Mouse (Mus musculus) testis, postnatal 10 days (tissue): ENCODE results near the gene Mxd3.

Source experiments
- DNase-seq: peaks from one replicate; pipeline ENCODE4 v3.0.0; 2021; ENCODE audit warnings: low spot score

Gene Mxd3

DNA sequence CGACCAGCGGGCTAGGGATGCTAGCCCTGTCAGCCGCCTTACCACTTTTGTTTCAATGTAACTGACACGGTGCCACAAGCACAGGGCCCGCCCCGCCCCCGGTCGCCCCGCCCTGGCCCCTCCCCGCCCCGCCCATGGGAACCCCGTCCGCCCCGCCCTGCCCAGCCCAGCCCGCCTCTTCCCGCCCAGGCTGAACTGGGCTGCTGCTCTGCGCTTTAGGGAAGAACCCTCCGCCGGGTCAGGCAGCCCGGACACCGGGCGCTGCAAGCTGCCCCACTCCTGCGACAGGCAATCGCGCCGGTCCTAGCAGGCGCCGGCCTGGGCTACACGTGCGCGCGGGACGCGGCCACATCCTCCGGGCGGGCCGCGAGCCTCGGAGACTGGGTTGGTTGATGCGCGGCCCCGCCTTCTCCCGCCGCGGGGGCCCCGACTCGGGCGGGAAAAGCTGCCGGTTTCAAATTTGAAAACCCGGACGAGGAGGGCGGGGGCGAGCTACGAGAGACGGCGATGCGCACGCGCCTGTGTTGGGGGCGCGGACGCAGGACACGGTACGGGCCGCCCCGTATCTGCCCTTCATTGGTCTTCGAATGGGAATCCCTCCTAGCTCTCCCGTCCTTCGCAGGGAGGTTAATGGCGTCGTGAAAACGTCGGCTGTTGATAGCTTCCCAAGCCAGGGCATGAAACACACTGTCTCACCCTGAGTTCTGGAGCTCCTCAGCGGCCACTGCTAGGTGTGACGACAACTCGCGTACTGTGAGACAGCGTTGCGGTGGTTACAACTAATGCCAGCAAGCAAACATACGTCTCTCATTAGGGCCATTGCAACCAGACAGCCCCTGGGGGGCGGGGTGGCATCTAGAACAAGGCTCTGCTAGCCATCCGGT lies at the start of gene Mxd3:
Gene Mxd3, minus strand, starts transcription at position 141 of the 884 bp plus-strand sequence.
- peak; percentile 88 for DNase-seq

DNA sequence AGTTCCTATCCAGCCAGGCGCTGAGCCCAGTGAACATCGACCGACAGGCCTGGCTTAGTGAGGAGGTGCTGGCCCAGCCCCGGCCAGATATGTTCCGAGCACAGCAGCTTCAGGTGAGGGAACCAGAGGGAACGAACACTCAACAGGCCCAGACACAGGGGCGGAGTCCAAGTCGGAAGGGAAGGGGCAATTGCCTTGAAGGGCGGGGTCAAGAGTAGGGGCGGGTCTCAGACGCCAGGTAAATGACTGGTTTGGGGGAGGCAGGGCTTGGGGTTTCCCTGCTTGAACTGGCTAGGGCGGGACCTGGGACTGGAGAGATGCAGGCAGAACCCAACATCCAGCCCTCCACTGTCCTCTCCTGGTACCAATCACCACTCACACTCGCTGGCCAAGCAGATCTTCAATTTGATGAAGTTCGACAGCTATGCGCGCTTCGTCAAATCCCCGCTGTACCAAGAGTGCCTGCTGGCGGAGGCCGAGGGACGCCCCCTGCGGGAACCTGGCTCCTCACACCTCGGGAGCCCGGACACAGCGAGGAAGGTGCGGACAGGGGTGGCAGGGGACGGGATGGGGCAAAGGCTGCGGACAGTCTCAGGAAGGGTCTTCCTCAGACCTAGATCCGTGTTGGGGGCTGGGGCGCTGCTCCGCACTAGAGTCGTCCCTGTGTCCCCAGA lies 49.4 kb upstream of the Mxd3 start:
- DNase-seq: no peak

DNA sequence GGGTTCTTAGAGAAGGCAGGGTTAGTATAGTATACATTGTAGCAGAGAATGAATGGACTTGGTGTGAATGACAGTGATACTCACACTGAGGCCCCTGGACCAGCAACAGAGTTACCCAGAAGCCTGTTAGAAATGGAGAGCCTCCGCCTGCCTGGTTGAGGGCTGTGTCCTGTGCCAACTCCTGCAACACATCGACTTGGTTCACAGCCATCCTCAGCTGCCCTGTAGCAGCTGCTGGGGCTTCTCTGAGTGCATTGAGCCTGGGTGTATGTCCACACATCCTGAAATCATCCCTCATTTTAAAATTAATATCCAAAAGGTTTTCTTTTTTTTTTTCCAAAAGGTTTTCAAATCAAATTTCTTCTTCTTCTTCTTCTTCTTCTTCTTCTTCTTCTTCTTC lies 46.3 kb upstream of the Mxd3 start:
- DNase-seq: no peak

DNA sequence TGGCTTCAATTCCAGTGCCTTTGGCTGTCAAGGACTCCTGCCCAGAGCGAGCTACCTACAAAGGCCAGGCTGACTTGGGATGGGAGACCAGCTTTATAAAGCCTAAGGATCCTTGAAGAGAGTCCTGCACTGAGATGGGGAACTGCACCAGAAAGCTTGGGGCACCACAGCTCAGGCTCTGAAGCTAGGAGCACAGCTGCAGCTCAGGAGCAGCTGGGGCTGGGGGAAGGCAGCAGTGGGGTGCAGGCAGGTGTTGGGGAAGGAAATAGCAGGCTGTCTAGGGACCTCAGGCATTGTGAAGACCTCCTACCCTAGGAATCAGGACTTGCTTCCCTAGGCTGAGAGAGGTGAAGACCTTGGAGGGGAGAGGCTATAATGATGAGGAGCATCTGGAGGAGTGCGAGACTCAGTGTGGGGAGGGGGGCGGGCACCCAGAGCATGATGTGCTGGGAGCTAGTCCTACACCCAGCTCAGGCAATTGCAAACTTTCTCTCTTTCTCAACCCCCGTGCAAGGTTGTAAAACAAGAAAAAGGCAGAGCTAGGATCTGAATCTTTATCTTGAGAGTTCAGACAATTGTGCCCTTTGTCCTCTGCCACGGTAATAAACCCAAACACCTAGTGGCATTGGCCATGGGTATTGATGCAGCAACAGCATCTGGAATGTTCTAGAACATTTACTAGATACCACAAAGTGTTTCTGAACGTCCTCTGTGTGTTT lies 44.7 kb upstream of the Mxd3 start:
- no peak for DNase-seq

DNA sequence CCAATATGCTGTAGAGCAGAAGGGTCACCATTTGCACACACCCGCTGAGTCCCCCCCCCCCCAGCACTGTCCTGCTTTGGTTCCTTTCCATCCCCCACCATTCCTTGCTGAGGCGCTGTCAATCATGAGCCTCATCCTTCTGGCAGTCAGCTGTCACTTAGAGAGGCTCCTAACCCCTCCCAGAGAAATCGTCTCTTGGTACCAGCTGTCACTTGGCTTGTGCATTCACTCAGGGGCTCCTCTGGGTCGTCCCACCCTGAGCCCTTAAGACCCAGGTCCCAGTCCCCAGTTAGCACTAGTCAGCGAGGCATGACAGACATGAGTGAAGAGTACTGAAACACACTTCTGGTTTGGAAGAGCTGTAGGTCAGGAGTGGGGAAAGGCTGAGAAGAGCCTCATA lies 42.1 kb upstream of the Mxd3 start:
- no peak for DNase-seq

DNA sequence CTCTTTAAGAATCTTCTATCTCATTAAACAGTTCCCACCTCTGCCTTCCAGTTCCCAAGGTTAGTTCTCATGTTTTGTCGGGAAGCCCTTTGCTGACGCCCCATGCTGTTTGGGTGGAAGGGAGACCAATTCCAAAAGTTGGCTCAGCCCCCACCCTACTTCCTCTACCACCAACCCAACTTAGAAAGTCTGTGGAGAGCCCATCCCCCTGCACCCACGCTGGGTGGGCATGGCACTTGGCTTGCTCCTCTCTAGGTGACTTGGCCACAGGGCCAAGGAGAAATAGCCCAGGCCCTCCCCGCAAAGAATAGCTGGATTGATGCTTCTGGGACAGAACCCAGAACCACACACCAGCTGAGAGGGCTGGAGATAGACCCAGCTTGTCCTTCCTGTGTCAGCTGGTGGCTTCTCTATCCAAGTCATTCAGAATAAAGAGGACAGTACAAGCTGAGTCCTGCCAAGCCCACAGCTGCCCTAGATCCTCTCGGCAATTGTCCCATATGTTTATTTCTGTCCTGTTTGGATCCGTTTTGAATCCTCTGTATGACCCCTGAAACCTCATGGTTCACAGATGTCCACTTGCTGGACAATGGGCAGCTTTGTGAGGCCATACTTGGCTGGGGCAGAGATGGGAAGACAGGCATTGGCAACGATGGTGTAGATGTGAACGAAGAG lies 41.5 kb upstream of the Mxd3 start:
- DNase-seq: no peak

DNA sequence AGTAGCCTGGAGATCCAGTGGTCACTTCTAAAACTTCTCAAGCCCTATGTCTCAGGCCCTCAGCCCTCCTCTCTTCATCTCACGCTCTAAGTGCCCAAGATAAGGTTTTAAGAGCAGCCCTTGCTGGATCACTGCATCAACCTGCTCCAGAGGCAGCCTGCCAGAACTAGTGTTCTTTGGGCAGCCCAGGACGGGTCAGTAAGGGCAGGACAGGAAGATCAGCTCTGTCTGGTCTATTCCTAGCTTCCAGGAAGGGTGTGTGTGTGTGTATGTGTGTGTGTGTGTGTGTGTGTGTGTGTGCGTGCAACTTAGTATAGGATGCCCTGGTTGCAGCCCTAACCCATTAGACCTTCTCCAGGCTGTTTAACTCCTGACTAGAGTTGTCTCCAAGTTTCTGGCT lies 40.6 kb upstream of the Mxd3 start:
- DNase-seq: no peak

DNA sequence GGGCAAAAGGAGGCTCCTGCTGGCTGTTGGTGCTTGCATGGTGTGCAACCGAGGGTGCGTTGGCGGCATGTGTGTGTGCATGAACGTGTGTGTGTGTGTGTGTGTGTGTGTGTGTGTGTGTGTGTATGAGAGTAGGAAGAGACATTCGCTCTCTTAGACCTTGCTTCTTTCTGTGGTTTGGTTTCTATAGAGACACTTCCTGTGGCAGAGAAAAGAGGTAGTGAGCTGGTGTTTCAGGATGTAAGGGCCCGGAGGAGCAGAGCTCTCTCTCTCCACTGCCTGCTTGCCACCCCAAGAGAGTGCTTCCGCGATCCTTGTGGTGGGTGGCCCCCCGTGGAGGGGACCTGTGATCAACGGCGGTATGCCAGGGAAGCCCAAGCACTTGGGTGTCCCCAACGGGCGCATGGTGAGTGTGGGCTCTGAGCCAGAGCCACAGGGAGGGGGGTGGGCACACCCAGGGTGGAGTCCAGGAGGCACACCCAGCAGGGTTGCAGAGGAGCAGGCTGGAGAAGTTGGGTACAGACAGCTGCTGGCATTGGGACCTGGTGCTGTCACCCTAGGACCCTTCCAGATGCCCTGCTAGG lies 40.0 kb upstream of the Mxd3 start, which contains the start of gene Rgs14:
Gene Rgs14, plus strand, starts transcription at position 202 of the 584 bp plus-strand sequence.
- no peak for DNase-seq

DNA sequence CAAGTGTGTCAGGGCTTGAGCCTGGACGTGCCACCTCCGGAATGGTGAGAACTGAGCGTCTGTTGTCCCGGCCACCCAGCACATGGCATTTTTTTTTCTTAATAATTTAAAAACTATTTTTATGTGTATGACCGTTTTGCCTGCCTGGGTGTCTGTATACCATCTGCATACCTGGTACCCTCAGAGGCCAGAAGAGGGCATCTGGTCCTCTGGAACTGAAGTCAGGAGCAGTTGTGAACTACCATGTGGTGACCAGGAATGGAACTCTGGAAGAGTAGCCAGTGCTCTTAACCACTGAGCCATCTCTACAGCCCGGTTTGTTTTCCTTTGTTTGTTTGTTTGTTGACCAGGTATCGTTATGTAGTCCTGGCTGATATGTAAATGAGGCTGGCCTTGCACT lies 38.8 kb upstream of the Mxd3 start:
- DNase-seq: no peak

DNA sequence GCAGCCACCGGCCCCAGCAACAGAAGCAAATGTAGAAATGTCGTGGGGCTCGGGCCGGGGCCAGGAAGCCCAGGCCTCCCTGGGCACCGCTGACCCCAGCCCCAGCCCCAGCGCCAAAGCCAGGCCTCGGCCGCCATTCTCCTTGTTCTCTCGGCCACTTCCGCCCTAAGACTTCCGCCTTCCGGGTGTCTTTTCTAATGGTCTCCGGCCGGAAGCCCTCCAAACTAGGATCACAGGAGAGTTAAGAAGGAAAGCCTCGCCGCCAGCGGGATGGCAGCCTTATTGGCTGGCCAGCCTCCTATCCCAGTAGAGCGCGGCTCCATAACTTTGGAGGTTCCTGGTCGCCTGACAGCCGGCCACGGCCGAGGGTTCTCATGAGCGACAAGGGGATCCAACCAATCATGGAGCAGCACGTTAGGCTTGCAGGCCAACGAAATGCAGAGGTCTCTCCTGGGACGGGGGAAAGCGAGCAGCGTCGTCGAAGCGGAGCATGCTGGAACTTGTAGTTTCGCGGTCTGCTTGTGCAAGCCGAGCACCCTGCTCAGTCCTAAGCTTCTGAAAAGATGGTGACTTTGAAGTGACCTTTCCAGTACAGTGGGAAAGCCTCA lies 32.9 kb upstream of the Mxd3 start, which contains the start of gene Lman2:
Gene Lman2, minus strand, starts transcription at position 331 of the 608 bp plus-strand sequence.
- peak; percentile 91 for DNase-seq

DNA sequence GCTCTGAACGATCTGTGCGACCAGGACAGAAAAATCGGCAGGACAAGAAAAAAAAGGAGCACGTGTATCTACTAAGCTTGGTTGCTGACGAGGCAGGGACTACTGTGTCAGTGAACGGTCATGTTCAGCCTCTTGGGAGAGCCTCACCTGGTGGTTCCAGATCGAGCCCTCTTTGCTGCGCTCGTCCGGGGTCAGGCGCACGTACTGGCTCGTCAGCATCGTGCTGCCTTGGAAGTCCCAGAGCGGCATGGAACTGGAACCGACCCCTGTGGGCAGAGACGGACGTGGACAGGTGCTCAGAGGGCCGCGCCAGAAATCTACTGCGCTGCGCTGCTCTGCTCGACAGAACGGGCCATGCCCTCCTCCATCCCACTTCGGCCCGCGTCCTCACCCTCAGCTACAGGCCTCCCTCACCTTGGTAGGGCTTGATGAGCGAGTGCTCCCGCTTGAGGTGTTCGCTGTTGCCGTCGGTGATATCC lies 32.4 kb upstream of the Mxd3 start:
- no peak for DNase-seq

DNA sequence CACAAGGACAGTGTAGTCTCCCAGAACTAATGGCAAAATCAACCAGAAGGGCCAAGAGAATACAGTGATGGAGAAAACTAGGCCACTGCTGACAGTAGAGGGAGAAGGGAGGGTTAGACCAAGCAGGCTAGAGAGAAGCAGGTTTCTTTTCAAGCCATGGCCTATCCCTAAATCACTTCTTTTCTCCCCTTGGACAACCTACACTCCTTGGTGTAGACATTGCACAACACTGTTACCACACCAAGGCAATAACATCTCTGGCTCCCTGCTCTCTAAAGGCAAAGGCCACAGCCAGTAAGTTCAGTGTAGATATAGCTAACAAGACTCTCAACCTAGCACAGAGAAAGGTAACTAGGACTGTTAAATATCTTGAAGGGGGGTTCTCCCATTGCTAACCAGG lies 31.5 kb upstream of the Mxd3 start:
- DNase-seq: no peak

DNA sequence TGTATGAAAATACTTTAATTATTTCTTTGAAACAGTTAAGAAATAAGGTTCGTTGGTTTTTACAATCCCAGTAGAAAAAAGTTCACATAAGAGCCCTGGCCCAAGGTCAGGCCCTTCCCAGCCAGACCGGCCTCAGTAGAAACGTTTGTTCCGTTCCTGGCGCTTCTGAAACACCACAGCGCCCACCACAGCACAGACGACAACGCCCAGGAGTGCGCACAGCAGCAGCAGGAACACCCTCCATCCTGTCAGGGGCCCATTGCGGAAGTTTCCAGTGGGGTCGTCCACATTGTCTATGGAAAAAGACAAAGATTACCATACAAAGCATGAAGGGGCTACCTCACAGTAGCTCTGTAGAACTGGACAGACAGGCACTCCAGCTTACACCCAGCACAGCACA lies 17.1 kb upstream of the Mxd3 start:
- no peak for DNase-seq

DNA sequence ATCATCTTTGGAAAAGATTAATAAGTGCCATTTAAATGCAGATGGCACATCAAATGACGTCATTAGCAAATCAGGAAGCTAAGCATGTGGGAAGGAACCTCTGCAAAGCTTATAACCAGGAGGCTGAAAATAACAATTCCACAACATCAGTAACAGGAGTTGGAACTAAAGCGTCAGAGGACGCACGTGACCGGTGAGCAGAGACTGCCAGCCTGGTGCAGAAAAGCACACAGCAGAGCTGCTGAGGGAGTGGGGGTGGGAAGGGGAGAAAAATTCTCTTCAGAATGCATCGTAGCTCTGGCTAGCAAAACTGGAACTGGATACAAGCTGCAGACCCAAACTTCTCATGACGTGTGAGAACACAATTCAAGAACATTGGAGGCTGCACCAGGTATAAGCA lies 14.7 kb upstream of the Mxd3 start:
- DNase-seq: no peak

DNA sequence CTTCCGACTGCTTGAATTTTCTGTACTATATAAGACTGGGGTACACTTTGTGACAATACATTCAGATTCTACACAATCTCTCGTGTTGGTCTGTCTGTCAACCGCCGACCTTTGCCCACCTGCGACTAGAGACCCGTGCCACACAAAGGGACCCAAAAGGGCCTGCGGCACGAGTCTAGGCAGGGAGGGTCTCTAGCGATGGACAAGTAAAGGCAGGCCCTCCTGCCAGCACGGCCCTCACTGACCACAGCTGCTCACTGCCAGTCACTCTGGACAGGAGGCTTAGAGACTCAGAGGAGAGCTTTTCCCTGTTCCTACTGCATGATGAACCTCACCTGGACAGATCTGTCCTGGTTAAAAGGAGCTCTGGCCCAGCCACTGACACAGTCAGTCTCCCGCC lies 12.8 kb upstream of the Mxd3 start:
- DNase-seq: no peak

DNA sequence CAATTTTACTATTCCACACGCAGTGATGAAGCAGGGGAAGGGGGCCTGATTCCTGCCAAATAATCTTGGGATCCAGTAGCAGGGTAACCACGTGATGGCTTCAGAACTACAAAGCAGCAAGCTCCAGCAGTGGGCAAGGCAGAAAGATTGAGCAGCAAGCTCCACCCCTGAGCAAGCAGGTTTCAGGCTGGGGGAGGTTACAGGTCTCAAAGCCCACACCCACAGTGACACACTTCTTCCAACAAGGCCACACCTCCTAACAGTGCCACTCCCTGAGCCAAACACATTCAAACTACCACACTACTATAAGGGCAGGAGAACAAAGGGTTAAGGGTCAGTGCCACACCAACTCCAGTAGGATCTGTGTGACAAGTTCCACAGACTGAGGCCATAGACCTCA lies 9.6 kb upstream of the Mxd3 start:
- no peak for DNase-seq

DNA sequence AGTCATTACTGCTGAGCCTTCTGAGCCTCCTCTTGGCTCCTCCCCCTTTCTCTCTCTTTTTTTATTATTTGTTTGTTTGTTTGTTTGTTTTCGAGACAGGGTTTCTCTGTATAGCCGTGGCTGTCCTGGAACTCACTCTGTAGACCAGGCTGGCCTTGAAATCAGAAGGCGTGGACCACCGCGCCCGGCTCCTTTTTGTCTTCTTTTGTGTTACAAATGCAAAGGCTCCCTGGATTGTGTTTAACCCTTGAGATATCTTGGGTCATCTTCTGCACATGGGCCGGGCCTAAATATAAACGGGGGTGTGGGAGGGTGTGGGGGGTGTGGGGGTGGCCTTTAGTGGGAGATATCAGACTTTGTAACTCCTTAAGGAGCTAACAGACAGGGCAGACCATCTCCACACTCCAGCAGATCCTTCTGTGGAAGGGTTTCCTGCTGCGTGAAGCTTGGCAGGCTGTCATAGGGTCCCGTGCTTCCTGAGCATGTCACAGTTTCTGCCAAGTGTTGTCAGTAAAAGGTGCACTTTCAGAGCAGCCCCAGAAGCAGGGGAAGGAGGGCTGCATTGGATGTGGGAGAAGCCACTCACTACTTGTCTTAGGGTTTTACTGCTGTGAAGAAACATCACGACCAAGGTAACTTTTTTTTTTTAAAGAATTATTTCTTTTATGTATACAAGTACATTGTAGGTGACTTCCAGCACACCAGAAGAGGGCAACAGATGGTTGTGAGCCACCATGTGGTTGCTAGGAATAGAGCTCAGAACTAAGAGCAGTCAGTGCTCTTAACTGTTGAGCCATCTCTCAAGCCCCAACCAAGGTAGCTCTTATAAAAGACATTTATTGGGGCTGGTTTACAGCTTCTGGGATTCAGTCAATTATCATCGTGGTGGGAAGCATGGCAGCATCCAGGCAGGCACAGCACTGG lies 8.8 kb upstream of the Mxd3 start:
- DNase-seq: no peak

DNA sequence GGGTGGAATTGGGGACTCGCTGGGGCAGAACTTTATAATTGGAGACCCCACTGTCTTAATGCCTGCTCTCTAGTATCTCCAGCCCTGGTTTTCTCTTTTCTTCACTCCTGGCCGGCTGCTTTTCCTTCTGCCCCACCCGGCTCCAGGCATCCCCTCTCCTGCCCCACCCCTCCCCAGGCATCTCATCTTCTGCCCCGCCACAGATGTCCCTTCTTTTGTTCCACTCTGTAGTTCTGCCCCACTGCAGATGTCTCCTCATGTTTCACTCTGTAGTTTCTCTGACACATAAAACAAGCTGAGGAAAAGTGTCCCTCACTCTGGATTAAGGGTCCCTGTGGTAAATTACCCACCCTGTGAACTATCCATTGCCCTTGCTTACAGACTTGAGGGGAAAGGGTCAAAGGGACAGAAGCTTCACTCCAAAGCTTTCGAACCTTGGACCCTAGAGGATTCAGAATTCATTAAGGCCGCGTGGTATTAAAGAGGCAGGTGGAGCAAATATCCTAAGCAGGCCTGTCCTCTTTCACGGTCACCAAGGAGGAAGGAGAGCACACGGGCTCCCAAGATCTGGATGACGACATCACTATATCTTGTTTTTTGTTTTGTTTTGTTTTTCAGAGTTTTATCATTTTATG lies 7.8 kb upstream of the Mxd3 start:
- no peak for DNase-seq

DNA sequence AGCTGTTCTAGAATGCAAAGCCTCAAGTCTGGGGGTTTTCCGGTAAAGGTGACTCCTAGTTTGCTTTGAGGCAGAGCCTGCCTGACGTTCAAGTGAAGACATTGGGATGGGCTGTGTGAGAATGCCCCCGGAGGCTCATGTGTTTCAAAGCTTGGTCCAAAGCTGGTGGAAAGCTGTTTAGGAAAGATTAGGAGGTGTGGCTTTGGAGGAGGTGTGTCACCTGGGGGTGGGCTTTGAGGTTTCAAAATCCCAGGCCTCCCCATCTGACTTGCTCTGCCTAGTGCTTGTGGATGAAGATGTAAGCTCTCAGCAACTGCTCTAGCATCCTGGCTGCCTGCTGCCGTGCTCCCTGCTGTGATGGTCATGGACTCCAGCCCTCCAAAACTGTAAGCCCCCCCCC lies 6.1 kb upstream of the Mxd3 start:
- DNase-seq: no peak

DNA sequence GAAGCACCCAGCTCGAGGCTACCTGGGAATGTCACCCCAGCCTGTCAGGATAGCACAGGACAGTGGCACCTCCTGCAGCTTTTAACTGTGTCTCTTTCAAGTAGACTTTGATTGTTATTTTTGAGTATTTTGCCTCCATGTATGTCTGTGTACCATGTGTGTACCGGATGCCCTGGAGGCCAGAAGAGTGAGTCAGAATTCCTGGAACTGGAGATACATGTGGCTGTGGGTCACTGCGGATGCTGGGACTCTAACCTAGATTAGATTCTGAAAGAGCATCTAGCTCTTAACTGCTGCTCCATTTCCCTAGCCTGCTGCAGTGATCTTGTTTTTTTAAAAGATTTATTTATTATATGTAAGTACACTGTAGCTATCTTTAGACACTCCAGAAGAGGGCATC lies 2.7 kb upstream of the Mxd3 start:
- DNase-seq: no peak
